Mouse (Mus musculus): ENCODE data around the gene Sell. TPM values are rescaled to one million over a fixed set of nuclear protein-coding genes. Genes with fewer than 3 reads are reported as not detected.

Gene Sell
- polyA plus RNA-seq, 1 experiment from 2014 or later, result 0.17 TPM

- Histone ChIP-seq H3K36me3 (no peaks in the 10 kb centered on the region), H3K9ac (no peak within 1 kb of the TSS), H3K27me3 (no peaks in the 10 kb centered on the region), H3K4me3 (no peak within 1 kb of the TSS), H3K9me3 (no peaks in the 10 kb centered on the region), H3K4me1 (no peaks in the 10 kb centered on the region), H3K4me2 (replicated peaks) (no peak within 1 kb of the TSS), H3K27ac (no peak within 1 kb of the TSS)
- WGBS, result 69% methylated on average over 8 of the region's 8 CpGs
- no peak for ATAC-seq (ENCODE audit: insufficient number of reproducible peaks, insufficient read depth, low FRiP score, low TSS enrichment)
These were observed 53.2 kb downstream of the Sell start, which contains the start of gene Selp for GRCm38 (mm10) chr1:164114947-164115493. Gene Selp, plus strand, starts transcription at chr1:164115264.

- ATAC-seq (ENCODE audit: insufficient number of reproducible peaks, insufficient read depth, low FRiP score, low TSS enrichment), result no peak
- no peak overlapping the region for H3K4me3 ChIP-seq
- H3K9ac ChIP-seq, result no peak overlapping the region
- no peaks in the 10 kb centered on the region for H3K9me3 ChIP-seq
- no peaks in the 10 kb centered on the region for H3K36me3 ChIP-seq
- no peak overlapping the region for H3K27ac ChIP-seq
- no peaks in the 10 kb centered on the region for H3K4me1 ChIP-seq
- H3K27me3 ChIP-seq, result no peaks in the 10 kb centered on the region
- WGBS, result 80% methylated on average over 6 of the region's 6 CpGs
- H3K4me2 ChIP-seq (replicated peaks), result no peak overlapping the region
These were observed 53.9 kb downstream of the Sell start for GRCm38 (mm10) chr1:164115647-164116046.

- H3K4me1 ChIP-seq, result no peaks in the 10 kb centered on the region
- 91% methylated on average over 6 of the region's 6 CpGs for WGBS
- no peaks in the 10 kb centered on the region for H3K36me3 ChIP-seq
- ATAC-seq (ENCODE audit: insufficient number of reproducible peaks, insufficient read depth, low FRiP score, low TSS enrichment), result no peak
- H3K9ac ChIP-seq, result no peak overlapping the region
- no peak overlapping the region for H3K27ac ChIP-seq
- no peaks in the 10 kb centered on the region for H3K27me3 ChIP-seq
- no peak overlapping the region for H3K4me2 ChIP-seq (replicated peaks)
- no peak overlapping the region for H3K4me3 ChIP-seq
- H3K9me3 ChIP-seq, result no peaks in the 10 kb centered on the region
These were observed 56.1 kb downstream of the Sell start for GRCm38 (mm10) chr1:164117869-164118268.

- H3K4me2 ChIP-seq (replicated peaks), result no peak overlapping the region
- WGBS, result 73% methylated on average over 3 of the region's 3 CpGs
- no peaks in the 10 kb centered on the region for H3K9me3 ChIP-seq
- ATAC-seq (ENCODE audit: insufficient number of reproducible peaks, insufficient read depth, low FRiP score, low TSS enrichment), result no peak
- H3K27me3 ChIP-seq, result no peaks in the 10 kb centered on the region
- no peak overlapping the region for H3K9ac ChIP-seq
- H3K27ac ChIP-seq, result no peak overlapping the region
- no peak overlapping the region for H3K4me3 ChIP-seq
- H3K36me3 ChIP-seq, result no peaks in the 10 kb centered on the region
- no peaks in the 10 kb centered on the region for H3K4me1 ChIP-seq
These were observed 58.4 kb downstream of the Sell start for GRCm38 (mm10) chr1:164119892-164120776.

- H3K4me2 ChIP-seq (replicated peaks), result no peak overlapping the region
- no peak overlapping the region for H3K4me3 ChIP-seq
- H3K9me3 ChIP-seq, result no peaks in the 10 kb centered on the region
- H3K36me3 ChIP-seq, result no peaks in the 10 kb centered on the region
- ATAC-seq (ENCODE audit: insufficient number of reproducible peaks, insufficient read depth, low FRiP score, low TSS enrichment), result no peak
- WGBS, result 84% methylated on average over 3 of the region's 3 CpGs
- H3K27ac ChIP-seq, result no peak overlapping the region
- no peaks in the 10 kb centered on the region for H3K4me1 ChIP-seq
- no peak overlapping the region for H3K9ac ChIP-seq
- no peaks in the 10 kb centered on the region for H3K27me3 ChIP-seq
These were observed 59.0 kb downstream of the Sell start for GRCm38 (mm10) chr1:164120777-164121158.

- Histone ChIP-seq H3K27me3 (no peaks in the 10 kb centered on the region), H3K36me3 (no peaks in the 10 kb centered on the region), H3K4me2 (replicated peaks) (no peak overlapping the region), H3K27ac (no peak overlapping the region), H3K9ac (no peak overlapping the region), H3K9me3 (no peaks in the 10 kb centered on the region), H3K4me3 (no peak overlapping the region), H3K4me1 (no peaks in the 10 kb centered on the region)
- 73% methylated on average over 3 of the region's 3 CpGs for WGBS
- no peak for ATAC-seq (ENCODE audit: insufficient number of reproducible peaks, insufficient read depth, low FRiP score, low TSS enrichment)
These were observed 62.1 kb downstream of the Sell start for GRCm38 (mm10) chr1:164123836-164124235.

- Histone ChIP-seq H3K9ac (no peak overlapping the region), H3K36me3 (no peaks in the 10 kb centered on the region), H3K4me3 (no peak overlapping the region), H3K27ac (no peak overlapping the region), H3K9me3 (no peaks in the 10 kb centered on the region), H3K27me3 (no peaks in the 10 kb centered on the region), H3K4me2 (replicated peaks) (no peak overlapping the region), H3K4me1 (no peaks in the 10 kb centered on the region)
- ATAC-seq (ENCODE audit: insufficient number of reproducible peaks, insufficient read depth, low FRiP score, low TSS enrichment), result no peak
- 72% methylated on average over 3 of the region's 3 CpGs for WGBS
These were observed 68.2 kb downstream of the Sell start for GRCm38 (mm10) chr1:164130013-164130412.

- no peaks in the 10 kb centered on the region for H3K9me3 ChIP-seq
- no peaks in the 10 kb centered on the region for H3K27me3 ChIP-seq
- H3K4me1 ChIP-seq, result no peaks in the 10 kb centered on the region
- no peak overlapping the region for H3K9ac ChIP-seq
- WGBS, result 83% methylated on average over 1 of the region's 1 CpGs
- H3K4me3 ChIP-seq, result no peak overlapping the region
- no peak for ATAC-seq (ENCODE audit: insufficient number of reproducible peaks, insufficient read depth, low FRiP score, low TSS enrichment)
- no peak overlapping the region for H3K4me2 ChIP-seq (replicated peaks)
- H3K27ac ChIP-seq, result no peak overlapping the region
- H3K36me3 ChIP-seq, result no peaks in the 10 kb centered on the region
These were observed 70.8 kb downstream of the Sell start for GRCm38 (mm10) chr1:164132609-164133008.

Other genes with a start within 250 kb of the Sell start
- 21.2 and 22.7 TPM in 2 replicates for gene Scyl3, start 132.9 kb upstream of the Sell start, polyA plus RNA-seq (2016; fragmentation: Nextera tagmentation; extraction: Ambion mirVana)
- gene BC055324, start 67.2 kb upstream of the Sell start, polyA plus RNA-seq (2016; fragmentation: Nextera tagmentation; extraction: Ambion mirVana), result 30.8 and 33.1 TPM in 2 replicates
- 9.2 and 10.3 TPM in 2 replicates for gene Mettl18, start 67.1 kb upstream of the Sell start, polyA plus RNA-seq (2016; fragmentation: Nextera tagmentation; extraction: Ambion mirVana)
- not detected in 2 replicates for gene Sele, start 13.7 kb upstream of the Sell start, polyA plus RNA-seq (2016; fragmentation: Nextera tagmentation; extraction: Ambion mirVana)
- not detected in 2 replicates for gene Selp, start 53.3 kb downstream of the Sell start, polyA plus RNA-seq (2016; fragmentation: Nextera tagmentation; extraction: Ambion mirVana)
- 0.27 and 0.32 TPM in 2 replicates for gene F5, start 89.9 kb downstream of the Sell start, polyA plus RNA-seq (2016; fragmentation: Nextera tagmentation; extraction: Ambion mirVana)
- 10.1 and 11.7 TPM in 2 replicates for gene Slc19a2, start 187.1 kb downstream of the Sell start, polyA plus RNA-seq (2016; fragmentation: Nextera tagmentation; extraction: Ambion mirVana)
- 7.4 and 8.3 TPM in 2 replicates for gene Ccdc181, start 213.6 kb downstream of the Sell start, polyA plus RNA-seq (2016; fragmentation: Nextera tagmentation; extraction: Ambion mirVana)
- gene Nme7, start 242.1 kb downstream of the Sell start, polyA plus RNA-seq (2016; fragmentation: Nextera tagmentation; extraction: Ambion mirVana), result 36.5 and 41.0 TPM in 2 replicates
- gene Blzf1, start 245.5 kb downstream of the Sell start, polyA plus RNA-seq (2016; fragmentation: Nextera tagmentation; extraction: Ambion mirVana), result 28.7 and 29.5 TPM in 2 replicates